Mouse (Mus musculus) heart, embryonic 14.5 days (tissue): ENCODE measurements around the gene Angptl4. TPM values are rescaled to one million over a fixed set of nuclear protein-coding genes. Genes with fewer than 3 reads are reported as not detected.
A peak's percentile ranks its signal among the peaks of the same experiment; 100 is the strongest.
"Not testable (repeated sequence)": the region's sequence is repeated elsewhere in the genome, so short reads cannot be mapped to it uniquely, and the experiment has no call there.

Experiments
- ATAC-seq: fragments of 200-750 bp; cut with Nextera tagmentation; 2 replicates; pipeline ENCODE4 v1.8.0; 2017; ENCODE audit warnings: low read depth, moderate TSS enrichment; ENCODE audit not compliant: insufficient number of reproducible peaks, insufficient read depth, low FRiP score
- H3K27ac ChIP-seq, 2 experiments: fragments of 200-500 bp in 1 of 2; fragments of 300-500 bp in 1 of 2; sonication (generic) in 1 of 2; replicated peaks in 1 of 2; 2 replicates each; pipeline ENCODE4 v1.5.1; 2012 to 2014; ENCODE audit warnings: low read depth in 2 of 2, low read length in 2 of 2, control low read depth in 1 of 2, mild to moderate bottlenecking in 1 of 2, mixed read lengths in 1 of 2; ENCODE audit not compliant: control insufficient read depth in 1 of 2, insufficient read depth in 1 of 2
- H3K27me3 ChIP-seq: fragments of 300-500 bp; sonication (generic); 2 replicates; pipeline ENCODE4 v1.6.1; 2014; ENCODE audit warnings: mild to moderate bottlenecking, low read length, control low read depth; ENCODE audit not compliant: control insufficient read depth, insufficient read depth
- H3K36me3 ChIP-seq: fragments of 300-500 bp; sonication (generic); 2 replicates; pipeline ENCODE4 v1.6.1; 2014; ENCODE audit warnings: mild to moderate bottlenecking, control low read depth, low read length, mixed read lengths; ENCODE audit not compliant: control insufficient read depth, insufficient read depth
- H3K4me1 ChIP-seq, 2 experiments: fragments of 200-500 bp in 1 of 2; fragments of 300-500 bp in 1 of 2; sonication (generic) in 1 of 2; 2 replicates each; pipeline ENCODE4 v1.6.1; 2012 to 2014; ENCODE audit warnings: low read length in 2 of 2, control low read depth in 1 of 2, mixed read lengths in 1 of 2; ENCODE audit not compliant: control insufficient read depth in 2 of 2, insufficient read depth in 2 of 2
- H3K4me2 ChIP-seq: fragments of 300-500 bp; sonication (generic); 2 replicates; pipeline ENCODE4 v1.6.1; 2014; ENCODE audit warnings: mild to moderate bottlenecking, low read length
- H3K4me3 ChIP-seq, 2 experiments: fragments of 200-500 bp in 1 of 2; fragments of 300-500 bp in 1 of 2; sonication (generic) in 1 of 2; 2 replicates each; pipeline ENCODE4 v1.5.1; 2012 to 2014; ENCODE audit warnings: low read length in 2 of 2, mild to moderate bottlenecking in 2 of 2, control low read depth in 1 of 2, low read depth in 1 of 2, moderate library complexity in 1 of 2; ENCODE audit not compliant: control insufficient read depth in 1 of 2, insufficient read depth in 1 of 2
- H3K9ac ChIP-seq: fragments of 300-500 bp; sonication (generic); 2 replicates; pipeline ENCODE4 v1.6.1; 2014; ENCODE audit warnings: mild to moderate bottlenecking, low read length
- H3K9me3 ChIP-seq: fragments of 300-500 bp; sonication (generic); 2 replicates; pipeline ENCODE4 v1.6.1; 2016; ENCODE audit warnings: low read length, control low read depth; ENCODE audit not compliant: control insufficient read depth
- WGBS: fragments of 180-500 bp; shearing (Covaris S2); extraction: QIAGEN DNeasy Blood & Tissue Kit; methylation state at CpG from one replicate; pipeline ENCODE4 v1.1.7; 2014; 5-methylcytosine and 5-hydroxymethylcytosine counted together
- polyA plus RNA-seq: library from polyadenylated mRNA; unstranded; fragments of >200 nt; fragmentation: Nextera tagmentation; extraction: Ambion mirVana; gene quantifications from 2 replicates; pipeline ENCODE4 v1.2.1, GENCODE M21; 2014

Gene Angptl4
- polyA plus RNA-seq, 1 experiment from 2014 or later, result 16.4 TPM

DNA sequence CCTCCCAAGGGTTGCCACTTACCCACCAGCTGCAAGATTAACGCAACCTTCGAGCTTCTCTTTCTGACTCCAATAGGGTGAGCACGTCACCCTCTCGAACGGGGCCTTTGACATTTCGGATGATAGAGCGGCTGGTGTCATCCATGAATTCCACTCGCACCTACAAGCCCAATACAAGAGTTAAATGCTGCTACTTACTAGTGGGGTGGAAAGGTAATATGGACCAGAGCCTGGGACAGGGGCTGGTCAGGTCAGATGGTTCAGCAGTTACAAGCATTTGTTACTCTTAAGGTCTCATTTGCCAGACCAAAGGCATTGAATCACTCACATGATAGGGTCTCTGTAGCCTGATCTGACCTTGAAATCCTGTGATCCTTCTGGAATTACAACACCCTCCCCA lies 41.5 kb upstream of the Angptl4 start:
- H3K9ac ChIP-seq, result peak overlapping the region; percentile 87
- 0 out of 4 replicates have a peak overlapping the region, but pooled peaks of 1 of the 2 experiments have one; percentile 14 for H3K27ac ChIP-seq
- peak overlapping the region; percentile 60 to 62; a peak in 3 of 4 replicates for H3K4me3 ChIP-seq
- H3K36me3 ChIP-seq, result peaks cover 66% of the 10 kb centered on the region
- peaks cover 2 to 22% of the 10 kb centered on the region in 2 experiments for H3K4me1 ChIP-seq
- H3K27me3 ChIP-seq, H3K9me3 ChIP-seq, ATAC-seq: not testable (repeated sequence)
- H3K4me2 ChIP-seq, result peak overlapping the region; percentile 73
- 74% methylated on average over 8 of the region's 8 CpGs for WGBS

DNA sequence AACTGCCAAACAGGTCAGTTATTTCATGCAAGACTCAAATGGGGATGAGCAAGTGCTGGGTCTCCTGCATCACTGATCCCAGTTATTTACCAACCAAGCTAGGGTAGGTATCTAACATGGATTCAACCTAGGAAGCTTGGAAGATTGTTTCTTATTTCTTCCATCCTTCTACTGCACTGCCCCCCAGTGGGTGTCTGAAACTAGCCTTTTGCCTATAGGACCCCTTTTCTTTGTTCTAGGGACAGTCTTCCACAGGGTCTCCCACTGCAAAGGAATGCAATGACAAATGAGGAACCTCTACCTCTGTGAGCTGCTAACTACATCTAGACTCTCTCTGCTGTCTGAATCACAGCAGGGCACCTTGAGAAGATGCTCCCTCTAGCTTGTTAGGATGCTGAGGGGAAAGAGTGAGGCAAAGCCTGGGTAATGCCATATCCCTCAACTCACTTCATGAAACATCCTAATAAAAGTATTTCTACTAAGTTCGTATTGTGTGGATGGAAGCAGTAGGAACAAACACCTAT lies 40.9 kb upstream of the Angptl4 start:
- Histone ChIP-seq H3K27ac (no peak overlapping the region), H3K4me2 (no peak overlapping the region), H3K36me3 (peaks cover 66% of the 10 kb centered on the region), H3K9ac (no peak overlapping the region), H3K4me1 (peaks cover 7 to 22% of the 10 kb centered on the region in 2 experiments), H3K9me3 (no peaks in the 10 kb centered on the region), H3K27me3 (no peaks in the 10 kb centered on the region), H3K4me3 (no peak overlapping the region)
- no peak for ATAC-seq
- 67% methylated on average over 1 of the region's 1 CpGs for WGBS

GRCm38 (mm10) chr17:33817969-33818643 lies 36.5 kb upstream of the Angptl4 start:
- ATAC-seq, result 0 out of 2 replicates have a peak, but pooled peaks have one; percentile 5
- 20% methylated on average over 33 of the region's 33 CpGs for WGBS
- peaks cover 54% of the 10 kb centered on the region for H3K36me3 ChIP-seq

GRCm38 (mm10) chr17:33817184-33817968 lies 35.7 kb upstream of the Angptl4 start:
- peaks cover 46% of the 10 kb centered on the region for H3K36me3 ChIP-seq
- H3K27ac ChIP-seq, result peak overlapping the region; percentile 79 to 84
- peak overlapping the region; percentile 83 for H3K9ac ChIP-seq
- H3K9me3 ChIP-seq, result no peaks in the 10 kb centered on the region
- H3K4me1 ChIP-seq, result peaks cover 19 to 20% of the 10 kb centered on the region in 2 experiments
- H3K4me2 ChIP-seq, result peak overlapping the region; percentile 96
- ATAC-seq, result peak; percentile 94
- under 1% methylated on average over 89 of the region's 89 CpGs for WGBS
- peak overlapping the region; percentile 55 to 90 for H3K4me3 ChIP-seq
- peaks cover 6% of the 10 kb centered on the region for H3K27me3 ChIP-seq

More at GRCm38 (mm10) chr17:33817969-33818643, 36.5 kb upstream of the Angptl4 start:
- Histone ChIP-seq H3K4me2 (peak overlapping the region; percentile 96), H3K9me3 (no peaks in the 10 kb centered on the region), H3K27me3 (peaks cover 4% of the 10 kb centered on the region), H3K4me1 (peaks cover 13% of the 10 kb centered on the region in 2 experiments), H3K4me3 (peak overlapping the region; percentile 55 to 90), H3K9ac (peak overlapping the region; percentile 83), H3K27ac (peak overlapping the region; percentile 0 to 67; a peak in 3 of 4 replicates)

- Histone ChIP-seq H3K4me1 (peaks cover 21 to 23% of the 10 kb centered on the region in 2 experiments), H3K9me3 (no peaks in the 10 kb centered on the region), H3K4me2 (peak overlapping the region; percentile 96), H3K27me3 (peaks cover 6% of the 10 kb centered on the region), H3K9ac (peak overlapping the region; percentile 83; the same call in 1 of the 2 replicates), H3K27ac (peak overlapping the region in 1 of 2 experiments; percentile 79; a peak in 1 of 4 replicates), H3K36me3 (peaks cover 39% of the 10 kb centered on the region), H3K4me3 (peak overlapping the region in 1 of 2 experiments; percentile 55; a peak in 1 of 4 replicates)
- no peak for ATAC-seq
- 70% methylated on average over 5 of the region's 5 CpGs for WGBS
These were observed 35.0 kb upstream of the Angptl4 start for GRCm38 (mm10) chr17:33816612-33817011.

DNA sequence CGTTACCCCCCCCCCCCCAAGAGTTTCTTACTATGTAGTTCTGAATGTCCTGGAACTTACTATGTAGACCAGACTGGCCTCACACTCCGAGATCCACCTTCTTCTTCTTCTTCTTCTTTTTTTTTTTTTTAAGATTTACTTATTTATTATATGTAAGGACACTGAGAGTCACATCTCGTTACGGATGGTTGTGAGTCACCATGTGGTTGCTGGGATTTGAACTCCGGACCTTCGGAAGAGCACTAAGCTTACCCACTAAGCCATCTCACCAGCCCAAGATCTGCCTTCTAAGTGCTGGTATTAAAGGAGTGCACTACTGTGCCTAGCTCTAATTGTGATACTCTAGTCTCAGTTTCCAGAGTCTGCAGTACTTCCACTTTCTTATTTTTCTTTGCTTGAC lies 33.8 kb upstream of the Angptl4 start:
- Histone ChIP-seq H3K9ac (no peak overlapping the region), H3K36me3 (peaks cover 27% of the 10 kb centered on the region), H3K27me3 (peaks cover 6% of the 10 kb centered on the region), H3K4me3 (no peak overlapping the region), H3K27ac (no peak overlapping the region), H3K4me1 (peaks cover 31 to 36% of the 10 kb centered on the region in 2 experiments), H3K4me2 (no peak overlapping the region), H3K9me3 (no peaks in the 10 kb centered on the region)
- WGBS, result 92% methylated on average over 5 of the region's 6 CpGs
- no peak for ATAC-seq

GRCm38 (mm10) chr17:33812990-33813389 lies 31.4 kb upstream of the Angptl4 start:
- 52% methylated on average over 4 of the region's 4 CpGs for WGBS
- H3K27ac ChIP-seq, result peak overlapping the region; percentile 45 to 67
- H3K9me3 ChIP-seq, result no peaks in the 10 kb centered on the region
- H3K27me3 ChIP-seq, result peaks cover 21% of the 10 kb centered on the region
- no peak for ATAC-seq
- H3K9ac ChIP-seq, result peak overlapping the region; percentile 41; the same call in 1 of the 2 replicates
- H3K4me3 ChIP-seq, result no peak overlapping the region
- H3K4me1 ChIP-seq, result peaks cover 27 to 31% of the 10 kb centered on the region in 2 experiments
- 0 out of 2 replicates have a peak, but pooled peaks cover 4% of the 10 kb centered on the region for H3K36me3 ChIP-seq
- H3K4me2 ChIP-seq, result peak overlapping the region; percentile 91
